ENCODE assay signal across 10 mouse cellular contexts in the genomic region with DNA sequence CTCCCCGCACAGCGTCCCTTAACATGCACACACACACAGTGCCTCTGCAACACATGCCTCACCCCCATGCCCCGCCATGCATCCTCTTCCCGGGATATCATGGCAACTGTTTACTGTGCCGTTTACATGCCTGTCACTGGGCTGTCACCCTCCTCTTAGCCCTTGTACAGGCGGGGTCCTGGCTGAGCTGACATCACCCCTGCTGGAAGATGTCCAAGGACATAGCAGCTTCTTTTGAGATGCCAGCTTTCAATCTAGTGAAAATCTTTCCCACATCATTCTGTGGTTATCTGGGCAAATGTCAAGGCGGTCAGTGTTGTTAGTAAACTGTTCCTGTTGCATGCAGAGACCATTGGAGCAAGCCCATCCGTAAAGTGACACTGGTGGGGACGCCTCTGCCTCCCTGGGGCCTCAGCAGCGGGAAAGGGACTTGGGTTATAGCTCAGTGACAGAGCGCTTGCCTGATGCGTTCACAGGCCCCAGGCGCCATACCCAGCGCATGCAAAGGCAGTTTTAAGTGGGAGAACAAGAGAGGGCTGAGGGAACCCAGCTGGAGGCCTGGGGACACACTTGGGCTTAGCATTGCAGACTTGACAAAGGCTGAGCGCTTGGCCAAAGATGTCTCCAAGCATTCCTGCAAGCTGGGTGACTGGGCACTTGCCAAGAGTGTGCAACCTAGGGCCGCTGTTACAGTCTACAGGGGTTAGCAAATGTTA. TPM values are rescaled to one million over a fixed set of nuclear protein-coding genes. Genes with fewer than 3 reads are reported as not detected.
A peak's percentile ranks its signal among the peaks of the same experiment; 100 is the strongest.
DNase-seq lines count a peak whose midpoint lies in the region; ATAC-seq and TF ChIP-seq lines count a peak whose summit lies in the region.
"Had no signal": no experiment of that assay in that cellular context is flagged by ENCODE, and none has a peak within 500 bp of the region (broad histone marks: within the 10 kb centered on the region; RNA-seq: fewer than 3 reads in every experiment).

No protein-coding gene starts in this region.

- H3K9me3 ChIP-seq in intestine, embryonic 14.5 days (ENCODE audit: control insufficient read depth, low read length) = no peaks in the 10 kb centered on the region
- no peaks in the 10 kb centered on the region for H3K9me3 ChIP-seq in intestine, postnatal 0 days (ENCODE audit: control insufficient read depth)
- H3K9me3 ChIP-seq in hindbrain, postnatal 0 days (ENCODE audit: low read length) = no peaks in the 10 kb centered on the region
- H3K9me3 ChIP-seq in stomach, postnatal 0 days (ENCODE audit: control insufficient read depth, low read length) = no peaks in the 10 kb centered on the region
- H3K9me3 ChIP-seq: G1E had no signal

- no peak overlapping the region for H3K9ac ChIP-seq in intestine, embryonic 14.5 days (ENCODE audit: low read length)
- H3K9ac ChIP-seq in intestine, postnatal 0 days (ENCODE audit: low read depth, low read length) = no peak overlapping the region
- H3K9ac ChIP-seq in hindbrain, postnatal 0 days (replicated peaks; ENCODE audit: low read length) = no peak overlapping the region
- H3K9ac ChIP-seq in stomach, postnatal 0 days (ENCODE audit: low read length) = no peak overlapping the region

- H3K4me2 ChIP-seq in intestine, embryonic 14.5 days (ENCODE audit: low read length) = no peak overlapping the region
- no peak overlapping the region for H3K4me2 ChIP-seq in intestine, postnatal 0 days (replicated peaks; ENCODE audit: low read depth)
- no peak overlapping the region for H3K4me2 ChIP-seq in hindbrain, postnatal 0 days (ENCODE audit: low read depth, low read length)
- H3K4me2 ChIP-seq in stomach, postnatal 0 days (replicated peaks; ENCODE audit: low read depth) = no peak overlapping the region

- H3K27ac ChIP-seq in intestine, embryonic 14.5 days (ENCODE audit: low read depth) = peak overlapping the region; percentile 6; the same call in 1 of the 2 replicates
- no peak overlapping the region for H3K27ac ChIP-seq in intestine, postnatal 0 days (ENCODE audit: low read depth, low read length)
- H3K27ac ChIP-seq in hindbrain, postnatal 0 days = peak overlapping the region; percentile 68
- peak overlapping the region; percentile 63 for H3K27ac ChIP-seq in stomach, postnatal 0 days (replicated peaks)

- H3K27me3 ChIP-seq in intestine, embryonic 14.5 days (replicated peaks; ENCODE audit: control insufficient read depth, insufficient read depth, low read length) = no peaks in the 10 kb centered on the region
- no peaks in the 10 kb centered on the region for H3K27me3 ChIP-seq in intestine, postnatal 0 days (replicated peaks; ENCODE audit: control insufficient read depth, insufficient read depth, low read length)
- H3K27me3 ChIP-seq in hindbrain, postnatal 0 days (ENCODE audit: insufficient read depth, low read length) = no peaks in the 10 kb centered on the region
- no peaks in the 10 kb centered on the region for H3K27me3 ChIP-seq in stomach, postnatal 0 days (ENCODE audit: control insufficient read depth, insufficient read depth, low read length)

- ATAC-seq in intestine, embryonic 14.5 days (replicated peaks; ENCODE audit: low FRiP score, low TSS enrichment, low read depth) = no peak
- no peak for ATAC-seq in intestine, postnatal 0 days
- 0 out of 2 replicates have a peak, but pooled peaks have one; percentile 19 for ATAC-seq in hindbrain, postnatal 0 days
- no peak for ATAC-seq in stomach, postnatal 0 days (ENCODE audit: low FRiP score, low TSS enrichment)

- no peak overlapping the region for H3K4me3 ChIP-seq in intestine, embryonic 14.5 days (ENCODE audit: low read depth, low read length)
- no peak overlapping the region for H3K4me3 ChIP-seq in intestine, postnatal 0 days (ENCODE audit: low read depth, low read length)
- H3K4me3 ChIP-seq in hindbrain, postnatal 0 days (ENCODE audit: low read length) = no peak overlapping the region
- no peak overlapping the region for H3K4me3 ChIP-seq in stomach, postnatal 0 days (ENCODE audit: low read depth, low read length)

- 61% methylated on average over 16 of the region's 16 CpGs for WGBS in intestine, embryonic 14.5 days
- WGBS in intestine, postnatal 0 days = 64% methylated on average over 16 of the region's 16 CpGs
- 44% methylated on average over 16 of the region's 16 CpGs for WGBS in hindbrain, postnatal 0 days
- 45% methylated on average over 16 of the region's 16 CpGs for WGBS in stomach, postnatal 0 days

- TF ChIP-seq EP300 in stomach, postnatal 0 days (optimal IDR thresholded peaks at IDR 0.05) = no peak

- DNase-seq in intestine, embryonic 14.5 days (ENCODE audit: low spot score) = no peak
- DNase-seq in urinary bladder, postnatal 14 days (ENCODE audit: low spot score) = peak; percentile 38
- no peak for DNase-seq in urinary bladder, postnatal 4 days (ENCODE audit: low spot score in 2 of 2)
- DNase-seq in hindbrain, postnatal 0 days (ENCODE audit: low spot score) = peak; percentile 25
- no peak for DNase-seq in stomach, postnatal 0 days (ENCODE audit: low spot score)
- DNase-seq in layer of hippocampus, adult 8-10 months (ENCODE audit: low spot score in 2 of 2) = no peak
- no peak for DNase-seq in cerebellum, postnatal 4 days (ENCODE audit: low spot score in 2 of 2)
- DNase-seq: cerebellum, adult 11 months had no signal

- H3K36me3 ChIP-seq in intestine, embryonic 14.5 days (ENCODE audit: control insufficient read depth, insufficient read depth, low read length) = peaks cover 38% of the 10 kb centered on the region
- peaks cover 46% of the 10 kb centered on the region for H3K36me3 ChIP-seq in intestine, postnatal 0 days (ENCODE audit: control insufficient read depth, insufficient read depth)
- peaks cover 19% of the 10 kb centered on the region for H3K36me3 ChIP-seq in hindbrain, postnatal 0 days (ENCODE audit: insufficient read depth, low read length)
- H3K36me3 ChIP-seq in stomach, postnatal 0 days (ENCODE audit: control insufficient read depth, insufficient read depth, low read length) = peaks cover 20% of the 10 kb centered on the region

- TF ChIP-seq CTCF in intestine, postnatal 0 days (IDR thresholded peaks at IDR 0.05; ENCODE audit: low read depth) = no peak
- no peak for TF ChIP-seq CTCF in hindbrain, postnatal 0 days (IDR thresholded peaks at IDR 0.05; ENCODE audit: low read depth)
- no peak for TF ChIP-seq CTCF in stomach, postnatal 0 days (IDR thresholded peaks at IDR 0.05; ENCODE audit: low read depth)

- no peaks in the 10 kb centered on the region for H3K4me1 ChIP-seq in intestine, embryonic 14.5 days (replicated peaks; ENCODE audit: control insufficient read depth, insufficient read depth, low read length)
- no peaks in the 10 kb centered on the region for H3K4me1 ChIP-seq in intestine, postnatal 0 days (replicated peaks; ENCODE audit: control insufficient read depth, insufficient read depth, low read length)
- H3K4me1 ChIP-seq in hindbrain, postnatal 0 days (ENCODE audit: insufficient read depth, low read length) = 0 out of 2 replicates have a peak, but pooled peaks cover 2% of the 10 kb centered on the region
- H3K4me1 ChIP-seq in stomach, postnatal 0 days (replicated peaks; ENCODE audit: control insufficient read depth, insufficient read depth) = no peaks in the 10 kb centered on the region

RNA-seq across cellular contexts. Expression of a gene that starts 18.8 kb away (rescaled TPM):
- 152 and 161 TPM in 2 replicates for polyA plus RNA-seq in intestine, embryonic 14.5 days (2014; fragmentation: Nextera tagmentation; extraction: Ambion mirVana)
- 127 and 129 TPM in 2 replicates for polyA plus RNA-seq in intestine, postnatal 0 days (2015; fragmentation: Nextera tagmentation; extraction: Ambion mirVana)
- 49.2 and 52.7 TPM in 2 replicates for total RNA-seq in hindbrain, postnatal 0 days (2014; rRNA removed)
- polyA plus RNA-seq in hindbrain, postnatal 0 days (2015; fragmentation: Nextera tagmentation; extraction: Ambion mirVana) = 136 and 141 TPM in 2 replicates
- polyA plus RNA-seq in stomach, postnatal 0 days (2015; fragmentation: Nextera tagmentation; extraction: Ambion mirVana) = 132 and 133 TPM in 2 replicates
- 10 to 100 TPM; 47.8 to 56.9 (median 50.8) TPM for total RNA-seq in layer of hippocampus, adult 8-10 months (2022)

RNA-seq across cellular contexts. Expression of a gene that starts 54.5 kb away (rescaled TPM):
- 4.7 and 7.7 TPM in 2 replicates for polyA plus RNA-seq in intestine, embryonic 14.5 days (2014; fragmentation: Nextera tagmentation; extraction: Ambion mirVana)
- 33.4 and 33.8 TPM in 2 replicates for polyA plus RNA-seq in intestine, postnatal 0 days (2015; fragmentation: Nextera tagmentation; extraction: Ambion mirVana)
- 241 and 242 TPM in 2 replicates for total RNA-seq in hindbrain, postnatal 0 days (2014; rRNA removed)
- 123 and 128 TPM in 2 replicates for polyA plus RNA-seq in hindbrain, postnatal 0 days (2015; fragmentation: Nextera tagmentation; extraction: Ambion mirVana)
- 13.8 and 14.9 TPM in 2 replicates for polyA plus RNA-seq in stomach, postnatal 0 days (2015; fragmentation: Nextera tagmentation; extraction: Ambion mirVana)
- 100 to 1,000 TPM; 148 to 186 (median 164) TPM for total RNA-seq in layer of hippocampus, adult 8-10 months (2022)

Comparison
In these comparisons a context has a peak if more than half of its experiments do, and no peak if none do; other contexts are left out.
1. DNase-seq: peak in urinary bladder, postnatal 14 days (single experiment) and hindbrain, postnatal 0 days (single experiment); none in intestine, embryonic 14.5 days (single experiment), urinary bladder, postnatal 4 days (0 of 2), stomach, postnatal 0 days (single experiment), layer of hippocampus, adult 8-10 months (0 of 2) and cerebellum, postnatal 4 days (0 of 2).